Mouse (Mus musculus): Measurements from ENCODE around the gene Itprid2.

Gene Itprid2

GRCm38 (mm10) chr2:79646237-79646688, 11.1 kb downstream of the Itprid2 start:
- ChIA-PET CTCF (interaction anchor here (0.5 to 2.0 kb wide), 24 partner anchors 8 to 1781 kb away, joined by 3 to 10 read pairs (median 4); partner anchors contain the start of gene Itprid2 (in 1 of the 4)), POLR2A (interaction anchor here in 3 of 4 experiments (0.6 to 4.5 kb wide), 7 partner anchors 11 to 274 kb away, joined by 3 to 40 read pairs (median 4); partner anchors contain the start of gene Itprid2 (in 3 of the 3))

GRCm38 (mm10) chr2:79647094-79647493, 11.9 kb downstream of the Itprid2 start:
- ChIA-PET CTCF (interaction anchor here (0.6 to 2.0 kb wide), 12 partner anchors 9 to 1780 kb away, joined by 3 to 10 read pairs (median 4); no protein-coding TSS in a partner anchor), POLR2A (interaction anchor here in 3 of 4 experiments (0.6 to 4.5 kb wide), 5 partner anchors 9 to 205 kb away, joined by 3 to 40 read pairs (median 4); partner anchors contain the start of gene Itprid2 (in 2 of the 3))

- ChIA-PET POLR2A (interaction anchor here in 2 of 4 experiments (4.5 kb wide), 2 partner anchors 12 to 13 kb away, joined by 25 to 40 read pairs; partner anchors contain the start of gene Itprid2 (in 2 of the 2)), CTCF (interaction anchor here in 1 of 4 experiments (0.9 kb wide), 1 partner anchor 22 kb away, joined by 3 read pairs; no protein-coding TSS in a partner anchor)
These were observed 12.6 kb downstream of the Itprid2 start for GRCm38 (mm10) chr2:79647728-79648127.

GRCm38 (mm10) chr2:79651185-79651584, 16.0 kb downstream of the Itprid2 start:
- ChIA-PET CTCF (no interaction called here), POLR2A (interaction anchor here in 1 of 4 experiments (1.3 kb wide), 1 partner anchor 16 kb away, joined by 7 read pairs; the partner anchor contains the start of gene Itprid2)

GRCm38 (mm10) chr2:79651701-79652100, 16.5 kb downstream of the Itprid2 start:
- CTCF ChIA-PET, result no interaction called here
- POLR2A ChIA-PET, result no interaction called here

GRCm38 (mm10) chr2:79652502-79652901, 17.4 kb downstream of the Itprid2 start:
- POLR2A ChIA-PET, result interaction anchor here in 1 of 4 experiments (1.1 kb wide), 1 partner anchor 16 kb away, joined by 3 read pairs; no protein-coding TSS in a partner anchor
- CTCF ChIA-PET, result no interaction called here

GRCm38 (mm10) chr2:79653093-79653808, 18.1 kb downstream of the Itprid2 start:
- CTCF ChIA-PET, result no interaction called here
- POLR2A ChIA-PET, result interaction anchor here in 1 of 4 experiments (1.1 kb wide), 1 partner anchor 17 kb away, joined by 3 read pairs; no protein-coding TSS in a partner anchor

- ChIA-PET POLR2A (interaction anchor here in 1 of 4 experiments (1.1 kb wide), 1 partner anchor 18 kb away, joined by 3 read pairs; no protein-coding TSS in a partner anchor), CTCF (no interaction called here)
These were observed 18.6 kb downstream of the Itprid2 start for GRCm38 (mm10) chr2:79653809-79654164.

GRCm38 (mm10) chr2:79657062-79657461, 21.9 kb downstream of the Itprid2 start:
- CTCF ChIA-PET, result interaction anchor here in 1 of 4 experiments (0.7 kb wide), 1 partner anchor 11 kb away, joined by 4 read pairs; no protein-coding TSS in a partner anchor
- POLR2A ChIA-PET, result interaction anchor here in 1 of 4 experiments (0.8 to 0.9 kb wide), 2 partner anchors 21 to 22 kb away, joined by 3 to 4 read pairs; partner anchors contain the start of gene Itprid2

GRCm38 (mm10) chr2:79660417-79661185, 25.4 kb downstream of the Itprid2 start:
- CTCF ChIA-PET, result interaction anchor here in 1 of 4 experiments (0.5 kb wide), 1 partner anchor 10 kb away, joined by 8 read pairs; no protein-coding TSS in a partner anchor
- POLR2A ChIA-PET, result interaction anchor here in 1 of 4 experiments (0.8 kb wide), 1 partner anchor 15 kb away, joined by 3 read pairs; no protein-coding TSS in a partner anchor

GRCm38 (mm10) chr2:79661486-79662104, 26.4 kb downstream of the Itprid2 start:
- CTCF ChIA-PET, result no interaction called here
- POLR2A ChIA-PET, result no interaction called here

- ChIA-PET CTCF (no interaction called here), POLR2A (no interaction called here)
These were observed 29.6 kb downstream of the Itprid2 start for GRCm38 (mm10) chr2:79664532-79665286.

- POLR2A ChIA-PET, result no interaction called here
These were observed 30.3 kb downstream of the Itprid2 start for GRCm38 (mm10) chr2:79665492-79665891.

GRCm38 (mm10) chr2:79675266-79675665, 40.1 kb downstream of the Itprid2 start:
- ChIA-PET POLR2A (no interaction called here), CTCF (no interaction called here)

More at GRCm38 (mm10) chr2:79665492-79665891, 30.3 kb downstream of the Itprid2 start:
- CTCF ChIA-PET, result no interaction called here

GRCm38 (mm10) chr2:79677663-79678257, 42.6 kb downstream of the Itprid2 start:
- CTCF ChIA-PET, result no interaction called here
- POLR2A ChIA-PET, result no interaction called here

- CTCF ChIA-PET, result no interaction called here
- POLR2A ChIA-PET, result interaction anchor here in 1 of 4 experiments (0.5 kb wide), 1 partner anchor 12 kb away, joined by 3 read pairs; no protein-coding TSS in a partner anchor
These were observed 46.5 kb downstream of the Itprid2 start for GRCm38 (mm10) chr2:79681672-79682071.

- ChIA-PET POLR2A (interaction anchor here in 1 of 4 experiments (1.1 kb wide), 1 partner anchor 15 kb away, joined by 3 read pairs; no protein-coding TSS in a partner anchor), CTCF (interaction anchor here in 1 of 4 experiments (0.6 kb wide), 1 partner anchor 37 kb away, joined by 3 read pairs; no protein-coding TSS in a partner anchor)
These were observed 48.1 kb downstream of the Itprid2 start for GRCm38 (mm10) chr2:79683258-79683657.

GRCm38 (mm10) chr2:79690838-79691237, 55.7 kb downstream of the Itprid2 start:
- POLR2A ChIA-PET, result no interaction called here
- CTCF ChIA-PET, result no interaction called here
